Mouse (Mus musculus): ENCODE measurements around the gene Arf1.

GRCm38 (mm10) chr11:59276877-59277276 lies 48.8 kb upstream of the Arf1 start:
- TF ChIP-seq CHD1 (IDR thresholded peaks at IDR 0.05; ENCODE audit: low read depth, low read length): no peak
- no peak for TF ChIP-seq CTCF (IDR thresholded peaks at IDR 0.05 in 2 of 3, conservative IDR thresholded peaks at IDR 0.05 in 1 of 3; ENCODE audit: control insufficient read depth in 1 of 3, insufficient read depth in 1 of 3, low read depth in 2 of 3, low read length in 3 of 3, poor library complexity in 1 of 3, severe bottlenecking in 1 of 3)
- TF ChIP-seq USF2 (IDR thresholded peaks at IDR 0.05; ENCODE audit: borderline replicate concordance in 1 of 2, insufficient read depth in 1 of 2, low read depth in 1 of 2, low read length in 2 of 2): no peak
- no peak for TF ChIP-seq MXI1 (IDR thresholded peaks at IDR 0.05; ENCODE audit: low read depth, low read length)

Measured in MEL (cell line).